Mouse (Mus musculus): ENCODE results near the gene Furin. TPM values are rescaled to one million over a fixed set of nuclear protein-coding genes. Genes with fewer than 3 reads are reported as not detected.

The Furin gene
- polyA plus RNA-seq (2021): 120 TPM

DNA sequence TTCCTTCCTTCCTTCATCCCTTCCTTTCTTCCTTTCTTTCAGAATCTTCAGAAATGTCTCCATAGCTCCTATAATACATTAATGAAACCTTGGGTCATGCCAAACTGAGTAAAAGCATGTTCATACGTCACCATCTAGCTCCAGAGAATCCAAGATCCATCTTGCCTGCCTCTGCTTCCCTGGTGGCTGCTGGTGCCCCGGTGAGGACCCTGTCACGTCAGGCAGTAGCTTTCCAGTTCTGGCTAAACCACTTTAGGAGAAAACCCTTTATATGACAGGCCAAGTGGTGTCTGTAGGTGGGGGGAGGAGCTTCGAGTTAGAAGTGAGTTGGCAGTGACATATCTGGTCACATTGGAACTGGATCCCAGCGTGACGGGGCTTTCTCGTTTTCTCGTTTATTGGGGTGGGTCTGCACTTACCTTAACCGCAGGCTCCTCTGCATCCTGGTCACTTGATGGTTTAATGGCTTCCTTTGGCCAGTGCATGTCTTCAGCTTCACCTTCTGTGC is at the start of gene Furin:
Furin (minus strand) TSS at position 249 of the 508 bp plus-strand sequence.
- ATAC-seq (no peak), DNase-seq (ENCODE audit: low read depth, low spot score) (no peak)
- H3K27me3 ChIP-seq: no peaks in the 10 kb centered on the region
- POLR2A ChIA-PET: interaction anchor here (0.6 kb wide), 1 partner anchor 112 kb away, joined by 4 read pairs; no protein-coding TSS in a partner anchor
- TF ChIP-seq CTCF (IDR thresholded peaks at IDR 0.05): no peak
- CTCF ChIA-PET: interaction anchor here (1.0 kb wide), 1 partner anchor 112 kb away, joined by 3 read pairs; no protein-coding TSS in a partner anchor
- in situ Hi-C loops (cut with MboI; ENCODE audit: low pct_unique_long_range_greater_than_20kb): no loop called here

DNA sequence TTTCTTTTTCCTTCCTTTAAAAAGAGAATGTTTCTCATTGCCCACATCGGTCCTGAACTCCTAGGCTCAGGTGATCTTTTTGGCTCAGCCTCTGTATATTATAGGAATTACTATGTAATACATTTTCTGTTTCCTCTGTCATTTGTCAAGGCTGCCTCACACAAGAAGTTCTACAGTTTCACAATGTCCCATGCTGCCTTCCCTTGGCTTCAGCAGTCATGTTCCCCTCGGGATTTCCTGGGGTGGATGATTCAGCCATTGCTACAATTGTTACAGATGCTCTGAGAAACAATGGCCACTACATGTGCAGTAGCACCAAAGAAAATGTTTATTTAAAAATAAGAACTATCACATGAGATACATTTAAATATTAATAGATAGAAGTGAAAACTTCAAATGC is 49.5 kb upstream of the Furin start:
- ChIA-PET CTCF (no interaction called here), POLR2A (no interaction called here)
- H3K27me3 ChIP-seq: no peaks in the 10 kb centered on the region
- ATAC-seq: no peak
- in situ Hi-C loops (cut with MboI; ENCODE audit: low pct_unique_long_range_greater_than_20kb): no loop called here
- no peak for DNase-seq (ENCODE audit: low read depth, low spot score)
- no peak for TF ChIP-seq CTCF (IDR thresholded peaks at IDR 0.05)

DNA sequence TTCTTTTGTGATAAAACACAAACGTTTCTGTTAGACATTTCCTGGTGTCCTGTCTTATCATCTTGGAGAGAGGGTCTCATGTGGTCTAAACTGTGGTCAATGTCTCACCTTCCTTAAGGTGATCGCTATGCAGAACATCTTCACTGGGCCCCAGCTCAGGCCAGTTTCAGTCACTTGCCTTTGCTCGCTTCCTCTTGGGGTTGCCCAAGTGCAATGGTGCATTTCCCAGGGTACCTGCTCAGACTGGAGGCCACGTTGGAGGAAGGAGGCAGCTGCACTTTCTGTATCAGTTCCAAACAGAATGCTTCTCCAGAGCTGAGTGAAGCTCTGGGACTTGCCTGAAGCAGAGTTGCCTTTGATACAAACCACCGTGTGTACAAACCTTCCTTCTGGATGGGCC is 48.8 kb upstream of the Furin start:
- no peaks in the 10 kb centered on the region for H3K27me3 ChIP-seq
- ChIA-PET CTCF (no interaction called here), POLR2A (no interaction called here)
- DNase-seq (ENCODE audit: low read depth, low spot score): no peak
- ATAC-seq: no peak
- in situ Hi-C loops (cut with MboI; ENCODE audit: low pct_unique_long_range_greater_than_20kb): no loop called here
- no peak for TF ChIP-seq CTCF (IDR thresholded peaks at IDR 0.05)

DNA sequence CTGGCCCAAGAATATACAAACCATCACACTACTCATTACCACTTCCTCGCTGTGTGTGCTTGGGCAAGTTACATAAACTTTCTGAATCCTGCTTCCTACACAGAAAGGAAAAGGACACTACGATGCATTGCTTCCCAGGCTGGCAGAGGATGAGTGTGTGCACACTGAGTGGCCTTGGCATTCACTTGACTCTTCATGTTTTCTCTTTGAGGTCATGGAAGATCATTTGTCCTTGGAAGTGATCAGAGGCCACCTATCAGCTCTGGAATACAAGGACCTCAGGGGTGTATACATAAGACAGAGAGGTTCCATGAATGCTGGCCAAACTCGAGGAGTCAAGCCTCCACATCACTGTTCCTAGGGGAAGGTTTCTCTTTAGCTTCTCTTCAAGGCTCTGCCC is 47.9 kb upstream of the Furin start:
- DNase-seq (ENCODE audit: low read depth, low spot score) (no peak), ATAC-seq (no peak)
- CTCF ChIA-PET: no interaction called here
- no peaks in the 10 kb centered on the region for H3K27me3 ChIP-seq
- no peak for TF ChIP-seq CTCF (IDR thresholded peaks at IDR 0.05)
- POLR2A ChIA-PET: no interaction called here
- in situ Hi-C loops (cut with MboI; ENCODE audit: low pct_unique_long_range_greater_than_20kb): no loop called here

DNA sequence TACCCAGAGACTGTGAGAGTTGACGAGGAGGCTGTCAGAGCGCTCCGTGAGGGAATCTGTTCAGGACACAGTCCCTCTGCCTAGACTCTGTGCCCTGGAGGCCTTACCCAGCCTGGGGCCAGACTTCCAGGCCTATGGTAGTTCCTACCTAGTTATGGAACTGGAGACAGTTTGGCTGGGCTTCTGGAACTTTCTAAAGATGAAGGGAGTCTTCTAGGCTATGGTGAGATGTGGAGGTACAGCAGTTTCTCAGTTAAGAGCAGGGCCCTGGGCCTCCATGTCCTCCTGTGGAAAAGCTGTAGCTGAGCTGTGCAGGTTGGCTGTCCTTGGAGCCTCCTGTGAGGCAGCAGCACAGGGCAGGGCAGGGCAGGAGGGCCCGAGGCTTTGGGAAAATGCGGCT is 47.0 kb upstream of the Furin start:
- DNase-seq (ENCODE audit: low read depth, low spot score): no peak
- in situ Hi-C loops (cut with MboI; ENCODE audit: low pct_unique_long_range_greater_than_20kb): no loop called here
- TF ChIP-seq CTCF (IDR thresholded peaks at IDR 0.05): no peak
- ATAC-seq: no peak
- ChIA-PET CTCF (no interaction called here), POLR2A (no interaction called here)
- no peaks in the 10 kb centered on the region for H3K27me3 ChIP-seq

DNA sequence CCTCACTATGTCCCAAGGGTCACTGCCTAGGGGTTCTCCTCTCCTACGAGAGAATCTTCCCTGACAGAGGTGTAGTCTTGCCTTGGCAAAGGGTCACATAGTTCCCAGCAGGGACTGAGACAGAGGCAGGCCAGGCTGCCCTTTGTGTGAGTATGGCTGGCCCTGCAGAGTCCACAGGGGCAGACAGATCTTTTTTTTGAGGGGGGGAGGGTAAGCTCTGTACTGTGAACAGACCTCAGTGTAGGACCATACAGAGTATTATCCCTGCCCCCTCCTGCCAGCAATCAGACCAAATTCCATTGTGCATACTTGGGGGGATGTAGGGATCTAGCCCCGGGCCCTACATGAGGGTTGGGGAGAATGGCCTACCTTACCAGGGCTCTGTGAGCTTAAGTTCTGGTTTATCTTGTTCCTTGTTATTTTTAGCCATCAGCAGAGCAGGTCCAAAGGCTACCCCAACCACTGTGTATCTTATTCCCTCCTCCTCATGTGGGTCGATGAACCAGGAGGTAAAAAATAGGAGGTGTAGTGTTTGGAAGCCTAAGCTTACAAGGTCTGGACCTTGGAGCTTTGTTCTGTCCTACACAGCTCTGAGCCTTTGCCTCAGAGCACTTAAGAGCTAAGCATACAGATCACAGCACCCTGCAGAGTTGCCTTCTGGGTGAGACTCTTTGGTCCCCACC is 46.5 kb upstream of the Furin start:
- in situ Hi-C loops (cut with MboI; ENCODE audit: low pct_unique_long_range_greater_than_20kb): no loop called here
- TF ChIP-seq CTCF (IDR thresholded peaks at IDR 0.05): no peak
- ChIA-PET POLR2A (no interaction called here), CTCF (interaction anchor here (0.9 to 1.5 kb wide), 2 partner anchors 9 to 65 kb away, joined by 3 to 4 read pairs; no protein-coding TSS in a partner anchor)
- DNase-seq (ENCODE audit: low read depth, low spot score): no peak
- H3K27me3 ChIP-seq: no peaks in the 10 kb centered on the region
- ATAC-seq: no peak

DNA sequence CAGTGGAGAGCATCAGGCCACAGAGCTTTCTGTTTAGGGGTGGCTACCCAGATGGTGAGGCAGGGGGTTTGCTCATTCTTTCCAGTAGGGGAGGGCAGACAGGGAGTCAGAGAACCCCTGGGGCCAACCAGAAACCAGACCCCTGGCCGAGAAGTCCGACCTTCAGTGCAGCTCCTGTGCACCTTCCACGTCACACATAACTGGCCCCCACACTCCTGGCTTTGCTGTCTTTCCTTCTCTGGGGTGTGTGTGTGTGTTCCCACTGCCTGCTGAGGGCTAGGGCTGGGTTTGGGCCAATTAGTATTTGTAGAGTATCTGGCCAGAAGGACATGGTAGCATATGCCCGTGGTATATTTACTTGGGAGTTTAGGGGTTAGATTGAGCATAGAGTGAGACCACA is 45.1 kb upstream of the Furin start:
- ChIA-PET POLR2A (no interaction called here), CTCF (interaction anchor here (1.5 kb wide), 1 partner anchor 64 kb away, joined by 4 read pairs; no protein-coding TSS in a partner anchor)
- DNase-seq (ENCODE audit: low read depth, low spot score): no peak
- no peak for ATAC-seq
- TF ChIP-seq CTCF (IDR thresholded peaks at IDR 0.05): no peak
- in situ Hi-C loops (cut with MboI; ENCODE audit: low pct_unique_long_range_greater_than_20kb): no loop called here
- no peaks in the 10 kb centered on the region for H3K27me3 ChIP-seq

DNA sequence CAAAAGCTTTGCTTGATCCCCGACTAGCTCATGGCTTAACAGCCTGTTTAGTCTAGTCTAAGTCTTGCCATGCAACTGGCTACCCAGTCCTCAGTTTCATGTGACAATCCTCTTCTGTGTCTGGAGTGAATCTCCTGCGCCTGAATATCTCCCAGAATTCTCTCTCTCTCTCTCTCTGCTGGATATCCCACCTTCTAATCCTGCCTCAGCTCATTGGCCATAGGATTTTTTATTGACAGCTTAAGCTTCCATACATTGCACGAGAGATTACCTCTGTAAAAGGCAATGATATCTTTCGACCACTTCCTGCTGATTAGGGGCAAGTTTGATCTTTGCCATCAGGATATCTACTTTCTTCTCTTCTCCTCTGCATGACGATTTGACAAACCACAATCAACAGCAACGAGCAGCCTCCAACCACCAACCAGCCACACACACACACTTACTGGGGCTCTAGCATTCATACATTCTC is 44.4 kb upstream of the Furin start:
- DNase-seq (ENCODE audit: low read depth, low spot score): no peak
- CTCF ChIA-PET: no interaction called here
- POLR2A ChIA-PET: no interaction called here
- in situ Hi-C loops (cut with MboI; ENCODE audit: low pct_unique_long_range_greater_than_20kb): no loop called here
- TF ChIP-seq CTCF (IDR thresholded peaks at IDR 0.05): no peak
- ATAC-seq: no peak
- no peaks in the 10 kb centered on the region for H3K27me3 ChIP-seq

DNA sequence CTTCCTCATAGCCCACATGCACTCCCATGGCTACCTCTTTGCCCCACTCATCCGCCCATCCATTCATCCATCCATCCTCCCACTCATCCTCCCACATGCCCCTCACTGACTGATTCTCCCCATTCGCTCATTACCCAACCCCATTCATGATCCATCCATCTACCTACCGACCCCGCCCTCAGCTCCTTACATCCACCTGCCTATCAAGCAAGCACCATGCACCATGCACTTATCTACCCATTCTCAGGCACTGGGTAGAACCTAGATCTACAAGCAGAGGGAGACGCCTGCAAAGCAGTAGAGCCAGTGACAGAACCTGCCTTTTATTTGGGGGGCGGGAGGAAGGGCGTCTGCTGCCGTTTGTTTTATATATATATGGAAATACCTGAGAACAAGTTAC is 42.1 kb upstream of the Furin start:
- H3K27me3 ChIP-seq: no peaks in the 10 kb centered on the region

DNA sequence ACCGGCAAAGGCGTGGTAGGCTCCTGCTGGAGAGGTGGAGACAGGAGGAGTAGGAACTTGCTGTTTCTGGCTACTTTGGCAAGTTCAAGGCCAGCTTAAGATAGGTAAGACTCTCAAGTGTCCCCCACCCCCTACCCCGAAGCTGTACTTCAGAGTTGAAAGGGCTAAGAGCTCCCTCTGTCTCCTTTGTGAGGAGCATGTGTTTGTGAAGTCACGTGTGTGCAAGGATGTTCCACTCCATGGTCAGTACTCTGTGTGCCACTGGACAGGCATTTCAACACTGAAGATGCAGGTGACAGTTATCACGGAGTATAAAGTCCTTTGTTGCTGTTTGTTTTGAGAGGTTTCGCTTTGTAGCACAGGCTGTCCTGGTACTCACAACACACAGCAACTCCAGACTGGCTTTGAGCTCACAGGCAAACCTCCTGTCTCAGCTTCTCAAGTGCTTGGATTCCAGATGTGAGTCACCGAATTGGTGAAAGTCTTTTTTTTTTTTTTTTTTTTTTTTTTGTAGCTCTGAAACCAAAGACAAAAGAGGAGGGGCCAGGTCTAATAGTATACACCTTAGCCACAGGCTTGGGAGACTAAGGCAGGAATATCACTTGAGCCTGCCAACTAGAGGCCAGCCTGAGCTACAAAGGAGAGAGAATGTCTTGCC is 41.1 kb upstream of the Furin start:
- DNase-seq (ENCODE audit: low read depth, low spot score): no peak
- ChIA-PET POLR2A (no interaction called here), CTCF (interaction anchor here (1.0 to 1.6 kb wide), 2 partner anchors 13 to 20 kb away, joined by 3 to 4 read pairs; no protein-coding TSS in a partner anchor)

More for the DNA sequence above, 42.1 kb upstream of the Furin start:
- DNase-seq (ENCODE audit: low read depth, low spot score): no peak
- ChIA-PET CTCF (interaction anchor here (1.0 kb wide), 1 partner anchor 12 kb away, joined by 3 read pairs; no protein-coding TSS in a partner anchor), POLR2A (no interaction called here)
- no peak for TF ChIP-seq CTCF (IDR thresholded peaks at IDR 0.05)
- in situ Hi-C loops (cut with MboI; ENCODE audit: low pct_unique_long_range_greater_than_20kb): no loop called here
- no peak for ATAC-seq

DNA sequence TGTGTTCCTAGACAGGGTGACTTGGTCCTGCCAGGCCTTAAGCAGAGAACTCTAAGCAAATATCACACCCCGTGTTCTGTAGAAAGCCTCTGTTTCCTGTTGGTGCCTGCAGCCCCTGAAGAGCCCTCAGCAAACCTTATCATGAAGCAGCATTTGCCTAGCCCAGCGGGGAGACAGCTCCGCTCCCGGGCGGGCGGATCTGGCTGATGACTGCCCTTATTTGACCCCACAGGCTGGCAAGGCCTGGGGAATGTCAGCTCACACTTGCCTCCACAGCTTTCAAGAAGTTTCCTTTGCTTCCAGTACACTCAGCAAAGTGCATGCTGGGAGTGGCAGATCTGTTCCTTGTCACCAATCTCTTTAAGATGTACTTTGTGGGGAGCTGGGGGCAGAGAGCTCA is 40.3 kb upstream of the Furin start:
- DNase-seq (ENCODE audit: low read depth, low spot score) (no peak), ATAC-seq (no peak)
- in situ Hi-C loops (cut with MboI; ENCODE audit: low pct_unique_long_range_greater_than_20kb): no loop called here
- POLR2A ChIA-PET: no interaction called here
- no peaks in the 10 kb centered on the region for H3K27me3 ChIP-seq
- CTCF ChIA-PET: interaction anchor here (1.6 kb wide), 1 partner anchor 19 kb away, joined by 4 read pairs; no protein-coding TSS in a partner anchor
- TF ChIP-seq CTCF (IDR thresholded peaks at IDR 0.05): no peak

More for the DNA sequence above, 41.1 kb upstream of the Furin start:
- TF ChIP-seq CTCF (IDR thresholded peaks at IDR 0.05): no peak
- ATAC-seq: no peak
- H3K27me3 ChIP-seq: no peaks in the 10 kb centered on the region
- in situ Hi-C loops (cut with MboI; ENCODE audit: low pct_unique_long_range_greater_than_20kb): no loop called here
